Mouse (Mus musculus): ENCODE measurements around the gene Rora.

GRCm38 (mm10) chr9:68829903-68830302 is 176.3 kb downstream of the Rora start:
- TF ChIP-seq POLR2A (IDR thresholded peaks at IDR 0.05; ENCODE audit: extremely low read depth, insufficient read depth, low read length) = no peak
- peak; percentile 36; the same call in 1 of the 2 replicates for TF ChIP-seq CTCF (IDR thresholded peaks at IDR 0.05; ENCODE audit: low read depth, low read length)
